Mouse (Mus musculus): Measurements from ENCODE around the gene Ascl1.

GRCm38 (mm10) chr10:87448257-87448656 is 45.2 kb downstream of the Ascl1 start:
- no peak for TF ChIP-seq CTCF (IDR thresholded peaks at IDR 0.05)
- no peak for TF ChIP-seq EP300 (IDR thresholded peaks at IDR 0.05)
